Mouse (Mus musculus): Measurements from ENCODE around the gene Whamm.

DNA sequence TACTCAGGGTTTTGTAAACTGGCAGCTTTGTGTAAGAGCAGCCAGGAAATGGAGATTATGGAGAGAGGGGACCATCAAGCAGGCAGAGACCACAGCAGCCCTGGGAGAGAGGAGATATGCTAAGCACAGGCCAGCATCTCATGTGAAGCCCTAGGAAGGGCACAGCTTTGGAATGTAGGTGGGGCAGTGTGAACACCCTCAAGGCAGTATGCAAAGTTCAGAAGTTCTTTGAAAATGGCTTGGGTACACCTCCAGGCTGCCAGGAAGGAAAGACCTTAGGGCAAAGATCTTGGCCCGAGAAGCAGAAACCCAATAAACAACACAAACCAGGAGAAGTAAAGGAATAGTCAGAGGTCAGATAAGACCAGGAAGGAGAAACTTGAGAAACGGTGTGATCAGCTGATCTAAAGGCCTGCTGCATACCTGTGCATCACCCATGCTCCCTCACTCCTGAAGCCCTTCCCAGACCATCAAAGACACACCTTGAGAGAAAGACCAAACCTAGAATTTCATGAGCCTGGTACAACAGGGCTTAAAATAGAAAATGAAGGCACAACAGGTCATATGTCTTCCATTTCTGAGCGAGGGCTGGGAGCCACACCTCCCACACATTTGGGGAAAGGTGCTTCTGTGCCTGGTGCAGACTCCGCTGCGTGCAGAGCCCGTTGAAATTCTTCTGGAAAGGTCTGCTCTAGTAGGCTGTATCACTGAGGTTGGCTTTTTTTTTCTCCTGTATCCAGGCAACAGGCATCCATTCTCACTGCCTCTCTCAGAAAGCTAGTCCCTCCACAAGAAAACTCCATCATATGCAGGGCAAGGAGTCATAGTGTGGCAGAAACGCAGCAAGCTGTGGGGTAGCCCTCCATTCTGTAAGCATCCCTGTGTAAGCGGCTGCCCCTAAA is 28.6 kb downstream of the Whamm start:
- TF ChIP-seq CTCF (IDR thresholded peaks at IDR 0.05; ENCODE audit: low read depth) (no peak), EP300 (IDR thresholded peaks at IDR 0.05; ENCODE audit: low read depth) (no peak)

Data from liver, postnatal 0 days (tissue).